Mouse (Mus musculus) embryo, embryonic 9.5 days (tissue): ENCODE data around the gene Ssh2.
A peak's percentile ranks its signal among the peaks of the same experiment; 100 is the strongest.

ENCODE experiments used
- DNase-seq: peaks from one replicate; pipeline ENCODE4 v3.0.0-alpha.2; 2017; ENCODE audit errors: extremely low spot score

Gene Ssh2

DNA sequence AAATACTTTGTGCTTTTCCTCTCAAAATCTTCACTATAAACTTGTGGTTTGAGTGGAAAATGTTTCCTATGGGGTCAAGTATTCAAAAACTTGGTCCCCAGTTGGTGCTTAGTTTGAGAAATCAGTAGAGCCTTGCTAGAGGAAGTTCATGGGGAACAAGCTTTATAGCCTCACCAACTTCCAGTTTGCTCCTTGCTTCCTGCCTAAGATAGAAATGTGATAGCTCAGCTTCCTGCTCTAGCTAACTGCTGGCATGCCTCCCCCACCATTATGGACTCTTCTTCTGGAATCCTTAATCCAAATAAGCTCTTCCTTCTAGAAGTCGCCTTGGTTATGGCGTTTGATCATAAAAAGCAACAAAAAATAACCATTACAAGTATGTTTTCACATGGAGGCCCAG lies 190.2 kb downstream of the Ssh2 start:
- no peak for DNase-seq

DNA sequence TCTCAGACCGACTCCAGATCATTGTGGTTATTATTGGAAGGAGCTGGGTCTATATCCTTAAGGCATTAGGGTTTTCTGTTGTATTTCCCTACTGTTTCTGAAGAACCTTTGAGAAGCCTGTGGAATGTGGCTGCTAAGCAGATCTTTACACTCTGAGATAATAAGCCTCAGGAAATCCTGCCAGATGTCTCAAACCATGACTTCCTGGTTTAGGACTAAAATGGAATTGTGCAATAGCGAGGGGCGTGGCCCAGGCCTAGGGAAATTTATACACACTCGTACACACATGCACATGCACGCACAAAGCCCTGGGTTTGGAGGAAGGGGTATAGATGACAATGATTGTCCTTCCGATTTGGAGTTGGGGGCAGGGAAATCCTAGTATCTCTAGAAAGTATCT lies 193.8 kb downstream of the Ssh2 start:
- peak; percentile 4 for DNase-seq

DNA sequence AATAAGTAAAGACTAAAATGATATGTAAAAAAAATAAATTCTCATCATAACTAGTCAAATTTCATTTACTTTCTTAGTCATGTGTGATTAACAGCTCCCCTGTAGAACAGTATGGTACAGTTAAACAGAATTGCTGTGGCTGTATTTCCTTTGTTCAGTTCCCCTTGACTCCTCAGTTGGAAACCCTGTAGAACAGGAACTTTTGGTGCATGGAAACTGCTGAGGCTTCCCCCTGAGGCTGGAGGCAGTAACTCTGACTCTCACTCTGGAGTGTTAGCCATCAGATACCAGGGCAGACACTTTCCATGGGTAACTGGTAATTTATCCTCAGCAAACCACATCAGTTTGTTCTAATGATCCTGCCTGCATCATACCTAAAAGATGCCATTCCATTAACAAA lies 195.2 kb downstream of the Ssh2 start:
- no peak for DNase-seq

DNA sequence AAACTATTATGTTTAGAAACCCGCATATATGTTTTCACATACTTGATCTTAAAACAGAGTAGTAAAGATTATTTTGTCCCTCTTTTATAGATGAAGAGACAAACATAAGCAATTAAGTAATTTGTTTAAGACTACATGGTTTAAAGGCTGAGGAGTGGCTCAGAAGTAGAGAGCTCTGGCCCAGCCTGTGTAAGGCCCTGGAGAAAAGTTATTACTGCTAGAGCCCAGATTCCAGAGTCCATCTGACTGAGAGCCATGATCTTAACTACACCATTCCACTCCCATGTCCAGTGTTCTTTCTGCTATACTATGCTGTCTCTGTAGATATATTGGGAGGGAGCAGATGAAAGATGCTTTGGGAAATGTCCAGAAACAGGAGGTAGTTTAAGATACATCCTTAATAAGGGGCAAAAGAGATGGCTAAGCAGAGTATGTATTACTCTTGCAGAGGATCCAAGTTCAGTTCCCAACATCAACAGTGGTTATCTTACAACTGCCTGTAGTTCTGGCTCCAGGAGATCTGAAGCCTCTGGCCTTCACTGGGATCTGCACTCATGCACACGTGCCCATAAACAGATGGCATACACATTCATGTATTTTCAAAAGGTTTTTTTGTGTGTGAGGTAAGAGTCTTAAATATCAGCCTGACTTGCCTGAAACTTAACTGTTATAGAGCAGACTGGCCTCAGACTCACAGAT lies 198.2 kb downstream of the Ssh2 start:
- no peak for DNase-seq

DNA sequence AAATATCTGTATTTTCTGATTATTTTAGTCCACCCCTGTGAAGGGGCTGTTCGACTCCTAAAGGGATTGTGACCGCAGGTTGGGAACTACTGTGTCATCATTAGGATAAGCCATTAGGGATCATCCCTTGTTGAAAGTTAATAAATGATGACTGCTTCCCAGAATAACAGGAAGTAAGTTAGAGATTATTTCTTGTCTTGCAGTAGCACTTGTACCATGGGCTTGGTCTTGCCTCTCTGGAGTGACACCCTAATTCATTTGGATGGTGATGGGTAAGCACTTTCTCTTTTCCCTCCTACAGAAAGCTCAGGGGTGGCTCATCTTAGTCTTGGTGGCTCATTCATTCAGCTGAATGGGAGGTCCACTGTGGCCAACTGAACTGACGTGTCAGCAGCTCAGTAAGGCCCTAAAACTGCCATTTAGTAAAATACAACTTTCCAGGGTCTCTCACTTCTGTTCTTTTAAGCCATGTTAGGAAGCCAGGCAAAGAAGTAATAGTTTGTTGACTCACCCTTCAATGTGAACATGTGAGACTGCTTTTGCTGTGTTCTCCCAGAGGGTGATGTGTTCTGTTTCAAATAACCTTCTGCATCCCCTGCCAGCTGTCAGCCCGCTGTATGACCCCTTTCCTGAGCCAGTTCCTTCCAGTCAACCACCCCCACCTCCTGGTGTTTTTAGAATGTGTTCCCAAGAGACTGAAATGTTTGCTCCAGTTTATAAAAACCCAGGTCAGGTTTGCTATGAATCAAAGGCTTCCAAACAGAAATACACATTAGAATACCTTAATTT lies 200.3 kb downstream of the Ssh2 start:
- DNase-seq = no peak

DNA sequence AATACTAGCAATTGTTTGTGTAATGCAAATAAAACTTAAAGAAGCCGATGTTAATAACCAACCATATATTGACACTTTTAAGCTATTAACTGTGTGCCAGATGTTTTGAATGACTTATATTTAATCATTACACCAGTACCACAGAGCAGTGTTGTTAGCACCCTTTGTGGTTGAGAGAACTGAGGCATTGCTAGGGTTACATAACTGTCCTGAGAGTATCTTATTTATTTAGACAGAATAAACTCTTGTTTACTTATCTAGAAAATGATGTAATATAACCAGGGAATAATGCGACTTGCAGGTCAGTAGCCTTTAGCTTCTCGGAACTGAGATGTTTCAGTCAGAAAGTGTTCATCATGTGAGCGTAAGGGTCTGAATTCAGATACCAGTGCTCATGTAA lies 201.9 kb downstream of the Ssh2 start:
- no peak for DNase-seq

DNA sequence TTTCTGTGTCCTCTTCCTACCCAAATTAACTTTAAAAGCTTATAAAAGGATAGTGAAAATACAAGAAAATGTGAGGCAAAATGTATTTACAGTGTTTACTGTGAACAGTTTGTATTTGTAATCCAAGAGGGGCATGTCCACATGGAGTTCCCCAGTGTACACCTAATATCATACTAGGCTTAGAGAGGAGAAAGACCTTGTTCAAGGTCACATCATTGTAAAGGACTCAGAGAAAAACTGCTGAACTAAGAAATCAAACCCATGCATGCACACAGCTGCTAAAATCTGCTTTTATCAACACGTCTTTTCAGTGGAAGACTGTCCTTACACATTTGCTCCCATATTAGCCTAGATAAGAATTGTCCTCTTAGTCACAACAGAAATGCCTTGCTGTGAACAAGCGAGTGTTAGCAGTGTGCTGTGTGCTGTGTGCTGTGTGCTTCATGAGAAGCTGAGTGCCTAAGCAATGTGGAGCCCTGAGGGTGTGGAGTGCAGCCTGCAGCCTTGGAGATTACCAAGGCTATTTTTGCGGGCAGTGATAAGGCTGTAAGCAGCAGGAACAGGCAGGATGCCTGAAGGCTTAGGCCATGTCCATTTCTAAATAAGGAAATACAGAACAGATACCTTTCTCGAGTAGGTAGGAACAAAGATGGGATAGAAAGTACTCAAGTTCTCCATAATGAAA lies 207.2 kb downstream of the Ssh2 start:
- no peak for DNase-seq

DNA sequence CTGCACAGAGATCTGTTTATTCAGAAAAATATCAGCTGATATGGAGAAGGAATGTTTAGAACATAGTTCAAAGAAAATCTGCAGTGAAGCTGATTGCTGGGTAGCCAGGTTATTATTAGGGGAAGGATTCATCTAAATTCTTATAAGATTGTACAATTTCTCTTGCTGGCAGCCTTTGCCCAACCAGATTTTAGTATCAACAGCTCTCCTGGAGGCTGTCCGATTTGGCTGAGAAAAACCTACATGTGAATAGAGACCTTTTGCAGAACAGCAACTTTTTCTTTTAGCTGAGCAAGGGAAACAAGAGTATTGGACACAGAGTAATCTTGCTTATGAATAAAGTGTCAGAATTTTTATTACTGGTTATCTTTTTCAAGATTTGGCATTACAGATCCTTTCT lies 212.4 kb downstream of the Ssh2 start:
- DNase-seq = no peak

DNA sequence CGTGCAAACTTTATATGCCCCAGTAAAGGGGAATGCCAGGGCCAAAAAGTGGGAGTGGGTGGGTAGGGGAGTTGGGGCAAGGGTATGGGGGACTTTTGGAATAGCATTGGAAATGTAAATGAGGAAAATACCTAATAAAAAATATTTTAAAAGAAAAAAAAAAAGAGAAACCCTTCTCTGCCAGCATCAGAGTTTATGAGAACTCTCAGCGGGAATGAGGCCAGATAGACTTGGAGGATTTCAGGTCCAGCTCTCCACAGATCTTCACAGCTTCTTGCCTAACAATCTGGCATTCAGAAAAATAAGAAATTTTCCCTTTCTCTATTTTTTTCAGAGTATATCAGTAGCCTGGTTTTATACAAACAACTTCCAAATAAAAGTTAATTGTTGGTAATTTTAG lies 220.9 kb downstream of the Ssh2 start:
- DNase-seq = no peak

DNA sequence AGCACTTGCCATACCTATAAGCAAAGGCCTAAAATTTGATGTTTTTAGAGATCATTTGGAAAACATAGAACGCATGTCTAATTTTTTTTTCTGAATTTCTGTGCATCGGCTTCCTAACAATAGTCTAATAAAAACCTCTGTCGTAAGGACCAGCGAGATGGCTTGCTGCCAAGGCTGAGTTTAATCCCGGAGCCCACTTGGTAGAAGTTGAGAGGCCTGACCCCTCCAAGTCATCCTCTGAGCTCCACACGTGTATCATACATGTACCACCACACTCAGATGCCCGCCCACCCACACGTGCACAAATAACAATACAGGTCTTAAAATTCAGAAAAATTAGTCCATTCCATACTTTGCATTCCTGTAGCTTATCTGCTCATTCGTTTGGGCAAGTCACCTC lies 224.0 kb downstream of the Ssh2 start:
- no peak for DNase-seq

DNA sequence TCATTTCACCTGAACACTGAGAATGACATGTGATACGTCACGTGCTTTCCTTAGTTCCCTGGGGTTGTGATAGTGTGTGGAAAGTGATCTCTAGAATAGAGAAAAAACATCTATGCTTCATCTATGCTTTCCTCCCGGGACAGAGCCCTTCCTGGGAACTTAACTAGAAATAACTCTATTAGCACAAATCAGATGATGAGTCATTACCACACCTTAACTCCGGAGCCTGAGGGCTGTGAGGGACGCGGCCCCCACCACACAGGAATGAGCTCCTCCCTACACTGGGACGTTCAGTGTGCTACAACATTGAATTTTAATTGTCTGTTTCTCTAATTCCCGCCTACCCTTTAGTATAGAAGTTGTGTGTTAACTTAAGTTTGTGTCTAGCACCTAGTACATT lies 224.9 kb downstream of the Ssh2 start:
- no peak for DNase-seq

DNA sequence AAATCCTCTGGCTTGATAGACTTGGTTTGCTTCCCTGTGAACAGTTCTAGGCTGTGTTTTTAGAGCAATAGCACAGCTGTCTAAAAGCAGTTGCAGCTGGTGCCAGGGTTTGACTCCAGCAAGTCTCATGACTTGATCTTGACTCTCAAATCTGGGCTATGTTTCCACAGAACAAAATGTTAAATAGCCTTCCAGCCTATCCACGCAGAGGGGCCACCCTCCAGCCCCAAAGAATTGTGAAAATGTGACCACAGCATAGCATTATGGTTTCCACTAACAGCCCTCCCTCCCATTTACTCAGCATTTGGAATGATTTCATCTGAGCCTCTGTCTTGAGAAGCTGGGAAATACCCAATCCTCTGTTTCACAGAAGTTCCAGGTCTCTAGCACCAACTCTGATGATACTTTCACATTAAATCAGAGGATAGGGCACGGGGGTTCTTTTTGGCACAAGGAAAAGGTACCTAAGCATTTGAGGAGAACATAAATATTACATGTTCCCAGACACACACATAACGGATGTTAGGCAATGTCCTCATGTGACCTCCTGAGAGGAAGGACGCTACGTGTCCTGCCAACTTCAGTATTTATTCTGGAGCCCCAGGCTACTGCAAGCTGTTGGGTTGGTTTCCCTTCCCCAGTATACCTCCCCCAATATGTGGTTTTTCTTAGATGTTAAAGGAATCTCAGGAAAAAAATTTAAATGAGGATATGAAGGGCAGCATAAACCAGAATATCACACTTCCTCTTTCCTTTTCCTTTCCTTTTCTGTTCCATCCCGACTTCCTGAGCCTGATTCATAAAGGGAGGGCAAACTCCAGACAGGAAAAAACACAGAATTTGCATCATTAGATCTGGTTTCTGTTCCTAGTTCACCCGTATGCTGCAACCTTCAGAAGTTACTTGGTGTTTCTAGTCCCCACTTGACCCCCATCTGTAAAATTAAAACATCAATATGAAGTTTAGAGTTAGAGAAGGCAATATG lies 226.4 kb downstream of the Ssh2 start:
- no peak for DNase-seq

DNA sequence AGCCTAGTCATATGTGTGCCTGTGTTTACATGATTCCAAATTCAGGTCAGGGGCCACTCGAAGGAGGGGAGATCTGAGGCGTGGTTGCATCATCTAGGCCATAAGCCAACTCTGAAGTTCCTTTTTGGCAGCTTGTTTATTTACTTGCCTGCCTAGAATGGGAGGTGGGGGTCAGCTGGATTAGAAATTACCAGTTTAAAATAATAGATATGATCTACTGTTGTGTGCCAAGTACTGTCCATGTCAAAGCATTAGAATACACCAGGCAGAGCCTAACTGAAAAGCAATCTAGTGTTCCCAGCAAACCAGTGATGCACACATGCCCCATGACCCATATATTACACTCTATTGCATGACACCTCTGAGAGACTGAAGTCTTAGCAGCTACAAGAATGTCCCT lies 228.9 kb downstream of the Ssh2 start:
- DNase-seq = no peak

DNA sequence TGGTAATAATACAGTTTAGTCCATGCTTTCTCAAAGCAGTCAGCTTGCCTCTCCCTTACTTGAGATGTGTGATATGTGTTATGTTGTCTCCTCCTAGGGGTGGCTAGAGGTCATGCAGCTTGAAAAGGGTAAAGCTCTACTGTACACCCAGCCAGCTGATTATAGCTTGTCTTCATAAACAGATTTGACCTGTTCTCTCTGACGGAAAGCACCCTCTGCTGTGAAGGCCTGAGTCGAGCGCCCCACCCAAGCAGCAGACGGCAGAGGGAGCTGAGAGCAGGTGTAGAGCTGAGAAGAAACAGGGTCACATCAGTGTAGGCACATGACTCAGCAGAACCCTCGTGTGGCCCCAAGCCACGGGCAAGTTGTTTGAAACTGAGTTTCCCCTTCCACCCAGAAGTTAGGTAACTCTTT lies 230.5 kb downstream of the Ssh2 start:
- peak; percentile 45 for DNase-seq

DNA sequence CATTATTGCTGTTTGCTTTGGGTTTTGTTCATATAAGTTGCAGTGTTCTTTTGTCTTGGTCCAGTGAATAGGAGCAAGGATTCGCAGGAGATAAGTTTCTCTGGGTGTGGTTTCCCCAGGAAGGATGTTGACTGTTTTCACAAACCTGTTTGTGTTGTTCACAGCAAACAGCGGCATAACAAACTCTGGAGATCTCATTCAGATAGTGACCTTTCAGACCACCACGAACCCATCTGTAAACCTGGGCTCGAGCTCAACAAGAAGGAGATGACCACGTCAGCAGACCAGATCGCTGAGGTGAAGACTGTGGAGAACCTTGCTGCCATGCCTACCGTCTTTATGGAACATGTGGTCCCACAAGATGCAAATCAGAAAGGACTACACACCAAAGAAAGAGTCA lies 233.1 kb downstream of the Ssh2 start:
- DNase-seq = no peak

DNA sequence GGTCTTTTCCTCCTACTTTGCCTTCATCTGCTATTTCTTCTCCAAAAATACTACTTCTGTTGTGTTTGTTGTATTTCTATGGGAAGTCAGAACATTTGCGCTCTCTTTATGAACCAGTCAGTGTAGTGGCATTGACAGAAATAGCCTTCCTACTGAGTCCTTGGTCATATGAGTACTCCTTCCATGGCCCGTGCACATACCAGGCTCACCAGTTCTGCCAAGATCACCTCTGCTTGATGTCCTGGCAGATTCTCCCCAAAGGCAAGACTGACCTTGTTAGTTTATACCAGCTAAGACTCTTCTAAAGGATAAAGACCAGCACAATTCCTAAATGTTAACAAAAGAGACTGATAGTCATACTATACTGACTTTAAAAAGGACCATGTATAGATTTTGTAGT lies 235.6 kb downstream of the Ssh2 start:
- DNase-seq = no peak

DNA sequence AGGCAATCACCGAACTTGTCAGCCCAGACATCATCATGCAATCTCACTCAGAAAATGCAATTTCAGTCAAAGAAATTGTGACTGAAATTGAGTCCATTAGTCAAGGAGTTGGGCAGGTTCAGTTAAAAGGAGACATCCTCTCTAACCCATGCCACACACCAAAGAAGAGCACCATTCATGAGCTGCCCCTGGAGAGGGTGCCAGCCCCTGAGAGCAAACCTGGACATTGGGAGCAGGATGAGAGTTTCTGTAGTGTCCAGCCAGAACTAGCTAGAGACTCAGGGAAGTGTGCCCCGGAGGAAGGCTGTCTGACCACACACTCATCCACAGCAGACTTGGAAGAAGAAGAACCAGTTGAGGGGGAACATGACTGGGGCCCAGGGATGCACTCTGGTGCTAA lies 237.3 kb downstream of the Ssh2 start:
- DNase-seq = no peak

DNA sequence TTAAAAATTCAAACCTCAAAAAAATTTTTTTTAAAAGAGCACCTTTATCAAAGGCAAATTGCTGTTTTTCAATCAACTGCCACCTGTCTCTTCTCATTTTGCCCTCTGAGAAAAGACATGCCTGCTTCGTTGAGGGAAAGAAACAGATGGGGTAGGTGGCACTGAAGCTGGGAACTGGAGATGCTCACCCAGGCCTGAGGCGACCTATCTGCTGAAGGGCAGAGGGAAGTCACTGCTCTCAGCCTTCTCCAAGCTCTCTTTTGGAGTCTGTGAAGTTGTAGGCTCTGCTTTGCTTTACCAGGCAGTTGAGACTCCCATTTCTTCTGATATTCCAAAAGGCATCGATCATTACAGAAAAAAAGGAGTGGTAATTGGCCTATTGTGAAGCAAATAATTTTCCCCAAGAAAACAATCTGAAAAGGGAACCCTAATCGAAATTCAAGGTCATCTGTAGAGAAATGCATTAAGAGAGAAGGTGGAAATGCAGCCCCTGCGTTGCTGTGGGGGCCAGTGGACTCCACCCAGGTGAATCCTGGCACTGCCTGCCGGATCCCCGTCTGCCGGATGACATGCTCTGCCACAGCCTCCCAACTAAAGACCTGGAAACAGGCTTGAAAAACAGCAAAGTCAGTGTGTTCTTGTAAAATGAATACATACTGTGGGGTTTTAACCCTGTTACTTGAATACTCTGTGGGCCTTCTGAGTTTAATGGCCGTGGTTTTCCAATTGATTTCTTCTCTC lies 239.9 kb downstream of the Ssh2 start:
- DNase-seq = no peak

DNA sequence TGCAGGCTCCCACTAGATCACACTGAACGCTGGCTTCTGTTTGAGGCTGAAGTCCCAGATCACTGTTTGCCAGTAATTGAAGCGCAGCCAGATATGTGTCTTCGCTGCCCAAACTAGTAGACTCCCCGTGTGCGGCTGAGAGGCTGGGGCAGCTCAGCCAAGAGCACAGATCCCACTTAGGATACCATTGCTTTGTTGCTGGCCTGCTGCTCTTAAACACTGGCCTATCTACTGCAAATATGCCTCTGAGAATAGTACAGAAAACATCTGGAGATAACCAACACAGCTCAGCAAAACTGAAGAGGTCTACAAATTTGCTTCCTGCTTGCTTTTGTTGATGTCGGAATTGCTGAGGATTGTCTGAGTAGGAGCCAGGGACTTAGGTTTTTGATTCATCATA lies 240.8 kb downstream of the Ssh2 start:
- DNase-seq = no peak

DNA sequence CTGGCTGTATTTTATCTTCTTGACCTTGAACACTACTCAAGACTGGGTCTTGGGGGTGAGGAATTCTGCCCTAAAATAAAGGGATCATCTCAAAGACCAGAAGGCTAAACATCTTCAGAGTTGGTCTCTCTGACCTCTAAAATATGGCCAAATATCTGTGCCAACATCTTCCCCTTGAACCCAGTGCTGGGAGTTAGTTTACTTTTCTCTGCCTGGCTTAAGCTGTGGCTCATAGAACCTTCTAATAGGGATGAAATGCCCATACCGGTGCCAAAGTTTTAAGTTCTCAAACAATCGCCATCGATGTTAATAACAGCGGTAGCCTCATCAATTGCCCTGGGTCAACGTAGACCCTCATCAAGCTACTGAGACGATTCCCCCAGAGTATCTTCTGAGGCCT lies 245.8 kb downstream of the Ssh2 start:
- no peak for DNase-seq
